Mouse (Mus musculus) cerebellum, adult (tissue): ENCODE measurements around the gene Lrrc1.

Source experiments
- ATAC-seq: cut with Nextera tagmentation; 2 replicates; pipeline ENCODE4 v1.9.2; 2017; ENCODE audit warnings: mild to moderate bottlenecking, moderate library complexity, mixed read lengths; ENCODE audit not compliant: insufficient number of reproducible peaks, low FRiP score, low TSS enrichment

The Lrrc1 gene

GRCm38 (mm10) chr9:77430413-77431087, 114.1 kb downstream of the Lrrc1 start:
- ATAC-seq, result no peak

DNA sequence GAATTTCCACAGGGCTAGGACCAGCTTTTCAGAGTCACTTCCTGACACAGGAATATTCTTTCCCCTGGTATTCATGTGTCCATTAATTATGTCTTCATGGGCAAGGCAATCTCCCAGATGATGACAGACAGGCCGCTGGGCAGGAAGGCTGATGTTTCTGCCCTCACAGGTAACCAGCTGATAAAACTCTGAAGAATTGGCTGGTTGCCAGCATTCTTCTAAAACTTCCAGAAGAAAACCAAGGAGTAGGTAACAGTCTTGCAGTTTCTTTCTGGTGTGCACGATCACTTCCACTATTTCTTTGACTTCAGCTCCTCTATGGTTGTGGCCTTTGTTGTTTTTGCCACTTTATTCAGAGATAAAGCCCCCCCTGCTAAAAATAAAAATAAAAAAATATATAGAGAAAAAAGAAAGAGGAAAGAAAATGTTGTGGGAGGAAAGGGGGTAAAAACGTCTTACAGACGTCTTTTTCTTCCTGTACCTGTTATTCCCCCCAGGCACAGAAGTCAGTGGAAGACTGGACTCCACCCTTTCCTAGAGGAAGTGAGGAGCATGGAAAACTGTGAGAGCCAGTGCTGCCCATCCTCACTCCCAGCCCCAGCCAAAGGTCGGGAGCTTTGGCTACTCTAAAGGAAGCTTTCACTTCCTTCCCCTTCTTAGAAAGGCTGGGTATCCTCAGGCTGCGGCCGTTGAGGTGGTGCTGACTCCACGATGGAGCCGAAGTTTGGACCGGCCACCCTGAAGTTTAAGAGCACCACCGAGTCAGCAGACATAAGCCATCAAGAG, 115.2 kb downstream of the Lrrc1 start:
- ATAC-seq, result no peak

DNA sequence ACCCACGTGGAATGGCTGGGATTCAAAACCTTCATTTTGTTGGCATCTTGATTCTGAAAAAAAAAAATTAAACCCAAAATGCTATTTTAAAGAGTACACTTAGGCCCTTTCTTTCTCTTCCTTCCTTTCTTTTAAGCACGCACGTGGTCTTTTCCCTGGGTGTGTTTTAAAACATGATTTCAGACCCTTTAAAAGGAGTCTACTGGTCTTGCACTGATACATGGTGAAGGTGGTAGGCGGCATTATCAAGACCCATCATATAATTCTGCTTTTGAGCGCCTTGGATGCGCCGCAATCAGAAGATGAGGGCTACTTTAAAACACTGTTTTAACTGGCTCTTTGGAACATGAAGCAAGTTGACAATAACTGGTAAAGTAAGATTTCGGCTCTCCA, 115.9 kb downstream of the Lrrc1 start:
- no peak for ATAC-seq

- no peak for ATAC-seq
These were observed 116.4 kb downstream of the Lrrc1 start for GRCm38 (mm10) chr9:77428115-77428747.

GRCm38 (mm10) chr9:77427292-77428114, 117.2 kb downstream of the Lrrc1 start:
- 0 out of 2 replicates have a peak, but pooled peaks have one; percentile 10 for ATAC-seq

DNA sequence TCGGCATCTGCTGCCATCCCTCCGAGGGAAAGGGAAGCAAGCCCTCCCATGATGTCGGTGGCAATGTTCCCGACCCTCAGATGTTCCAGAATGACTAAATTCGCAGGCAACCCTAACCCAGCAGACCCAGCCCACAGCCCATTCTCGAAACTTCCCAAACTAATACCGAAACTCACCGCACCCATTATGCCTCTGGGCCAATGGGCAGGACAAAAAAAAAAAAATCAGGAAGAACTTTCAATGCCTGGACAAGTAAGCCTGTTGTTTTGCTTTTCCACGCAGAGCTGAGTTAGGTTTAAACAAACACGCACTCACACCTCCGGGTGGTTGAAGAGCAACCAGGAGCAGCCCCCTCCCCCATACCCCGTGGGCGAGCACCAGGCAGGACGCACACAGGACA, 118.6 kb downstream of the Lrrc1 start:
- ATAC-seq, result no peak

DNA sequence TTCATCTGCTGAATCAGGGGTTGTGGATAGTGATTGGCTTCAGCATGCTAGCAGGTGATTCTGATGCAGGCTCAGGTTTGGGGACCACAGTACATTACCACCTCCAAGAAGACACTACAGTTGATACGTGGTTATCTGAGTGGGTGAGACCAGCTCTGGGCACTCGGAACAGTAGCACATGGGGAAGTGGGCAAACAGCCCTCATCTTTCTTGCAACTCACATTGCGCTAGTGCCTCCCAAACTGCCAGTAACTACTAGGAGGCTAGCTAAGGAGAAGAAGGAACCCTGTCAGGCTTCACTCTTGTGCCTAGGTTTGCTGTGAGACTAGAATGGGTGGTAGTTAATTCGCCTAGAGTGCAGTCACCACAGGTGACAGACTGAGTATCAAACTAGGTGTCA, 119.1 kb downstream of the Lrrc1 start:
- ATAC-seq, result no peak

GRCm38 (mm10) chr9:77420200-77420585, 124.5 kb downstream of the Lrrc1 start:
- no peak for ATAC-seq

- no peak for ATAC-seq
These were observed 125.0 kb downstream of the Lrrc1 start for GRCm38 (mm10) chr9:77419501-77420199.

GRCm38 (mm10) chr9:77418800-77419199, 125.9 kb downstream of the Lrrc1 start:
- no peak for ATAC-seq

- no peak for ATAC-seq
These were observed 128.2 kb downstream of the Lrrc1 start for GRCm38 (mm10) chr9:77416486-77416885.

DNA sequence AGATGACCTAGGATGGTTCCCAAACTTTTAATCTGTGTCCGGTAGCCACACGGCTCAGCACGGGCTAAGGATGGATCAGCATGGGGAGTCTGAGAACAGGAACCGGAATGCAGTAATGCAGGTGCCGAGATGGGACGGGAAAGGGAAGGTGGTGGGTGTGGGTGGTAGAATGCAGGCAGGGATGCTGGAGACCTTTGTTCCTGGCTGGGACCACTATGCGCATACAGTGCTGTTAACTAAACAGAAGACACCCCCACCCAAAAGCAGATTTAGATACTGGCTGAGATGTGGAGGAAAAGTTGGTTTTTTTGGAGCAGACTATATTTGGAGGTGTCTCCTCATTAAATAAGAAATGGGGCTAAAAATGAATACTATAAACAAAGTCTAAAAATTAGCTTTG, 128.7 kb downstream of the Lrrc1 start:
- ATAC-seq, result no peak

DNA sequence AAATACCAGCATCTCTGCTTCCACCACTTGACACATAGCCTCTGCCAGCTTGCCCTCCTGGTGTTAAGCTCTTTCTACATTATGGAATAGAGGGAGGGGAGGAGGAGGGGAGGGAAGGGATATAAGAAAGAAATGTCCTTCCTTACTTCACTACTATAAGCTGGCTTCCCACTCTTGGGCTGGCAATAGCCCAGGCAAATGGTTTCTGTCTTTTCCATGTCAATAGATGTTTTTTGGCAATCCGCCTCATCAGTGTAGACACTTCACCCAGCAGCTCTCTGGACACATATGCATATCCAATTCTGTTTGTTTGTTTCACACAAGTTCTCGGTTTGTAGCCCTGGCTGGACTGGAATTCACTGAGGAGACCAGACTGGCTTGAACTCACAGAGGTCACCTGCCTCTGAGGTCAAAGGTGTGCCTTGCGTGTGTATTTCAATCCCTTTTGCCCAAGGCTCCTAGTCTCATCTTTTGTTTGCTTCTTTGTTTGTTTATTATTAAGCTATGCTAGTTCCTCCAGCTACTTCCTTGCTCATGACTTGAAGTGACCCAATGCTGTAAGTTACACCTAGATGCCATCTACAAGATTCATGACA, 132.7 kb downstream of the Lrrc1 start:
- ATAC-seq, result no peak

DNA sequence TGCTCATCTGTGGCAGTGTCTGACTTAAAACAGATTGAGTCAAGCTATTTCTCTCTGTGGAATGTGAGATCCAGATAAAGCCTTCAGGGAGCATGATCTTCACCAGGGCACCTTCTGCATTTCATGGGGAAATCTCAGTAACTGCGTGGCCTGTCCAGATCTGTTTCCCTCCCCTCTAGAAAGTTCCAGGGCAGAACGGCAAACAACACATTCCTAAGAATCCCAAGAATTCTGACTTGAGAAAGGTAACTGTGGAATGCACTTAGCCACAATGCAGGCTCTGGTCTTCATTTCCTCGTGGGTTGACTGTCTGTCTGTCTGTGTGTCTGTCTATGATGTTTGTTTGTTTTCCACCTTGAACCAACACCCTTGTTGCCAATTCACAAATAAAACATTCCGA, 133.7 kb downstream of the Lrrc1 start:
- no peak for ATAC-seq

GRCm38 (mm10) chr9:77410524-77410923, 134.1 kb downstream of the Lrrc1 start:
- no peak for ATAC-seq

- no peak for ATAC-seq
These were observed 136.5 kb downstream of the Lrrc1 start for GRCm38 (mm10) chr9:77408053-77408603.

DNA sequence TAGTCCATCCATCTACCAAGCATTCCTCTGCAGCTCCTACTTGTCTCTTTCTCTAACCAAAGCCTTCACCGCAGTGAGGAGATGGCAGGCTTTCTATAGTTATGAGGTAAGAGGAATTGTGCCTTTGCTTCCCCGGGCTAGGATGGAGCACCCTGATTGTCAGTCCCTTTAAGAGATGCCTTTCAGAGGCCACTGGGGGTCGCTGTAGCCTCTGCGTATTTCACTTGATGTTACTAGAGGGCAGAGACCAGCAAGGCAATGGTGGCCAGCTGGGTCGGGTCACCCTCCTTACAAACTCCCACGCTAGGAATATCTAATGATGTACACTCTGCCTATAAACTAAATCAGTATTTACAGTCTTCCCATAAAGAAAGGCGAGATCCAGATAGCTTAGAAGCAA, 137.8 kb downstream of the Lrrc1 start:
- no peak for ATAC-seq

GRCm38 (mm10) chr9:77404458-77404857, 140.2 kb downstream of the Lrrc1 start:
- no peak for ATAC-seq

DNA sequence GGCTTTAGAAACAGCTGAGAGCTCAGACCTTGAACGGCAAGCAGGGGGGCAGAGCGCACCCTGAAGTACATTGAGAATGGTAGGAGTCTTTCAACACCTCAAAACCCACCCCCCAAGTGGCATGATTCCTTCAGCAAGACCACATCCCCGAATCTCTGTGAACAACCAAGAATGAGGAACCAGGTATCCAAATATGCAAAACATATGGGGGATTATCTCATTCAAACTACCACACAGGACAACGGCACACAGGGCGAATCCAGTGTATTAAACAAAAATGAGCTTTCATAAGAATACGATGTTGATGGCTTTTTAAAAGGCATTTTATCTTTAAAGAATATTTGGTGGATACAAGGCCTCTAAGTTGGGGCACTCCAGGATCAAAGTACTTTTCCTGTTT, 140.7 kb downstream of the Lrrc1 start:
- ATAC-seq, result no peak
